Mouse (Mus musculus) embryonic facial prominence, embryonic 15.5 days (tissue): Measurements from ENCODE around the gene Mast4. TPM values are rescaled to one million over a fixed set of nuclear protein-coding genes. Genes with fewer than 3 reads are reported as not detected.

Source experiments
- ATAC-seq: fragments of 200-750 bp; cut with Nextera tagmentation; 2 replicates; pipeline ENCODE4 v1.8.0; 2017; ENCODE audit warnings: low read depth, moderate TSS enrichment; ENCODE audit not compliant: insufficient number of reproducible peaks, low FRiP score, low TSS enrichment
- H3K27ac ChIP-seq: fragments of 300-500 bp; sonication (generic); replicated peaks from 2 replicates; pipeline ENCODE4 v1.5.1; 2015; ENCODE audit warnings: mild to moderate bottlenecking, inconsistent platforms
- H3K27me3 ChIP-seq: fragments of 300-500 bp; sonication (generic); 2 replicates; pipeline ENCODE4 v1.6.1; 2015; ENCODE audit warnings: inconsistent platforms
- H3K36me3 ChIP-seq: fragments of 300-500 bp; sonication (generic); 2 replicates; pipeline ENCODE4 v1.6.1; 2015; ENCODE audit warnings: mild to moderate bottlenecking, inconsistent platforms
- H3K4me1 ChIP-seq: fragments of 300-500 bp; sonication (generic); 2 replicates; pipeline ENCODE4 v1.6.1; 2015; ENCODE audit warnings: inconsistent platforms
- H3K4me2 ChIP-seq: fragments of 300-500 bp; sonication (generic); replicated peaks from 2 replicates; pipeline ENCODE4 v1.6.1; 2015; ENCODE audit warnings: mild to moderate bottlenecking, inconsistent platforms
- H3K4me3 ChIP-seq: fragments of 300-500 bp; sonication (generic); replicated peaks from 2 replicates; pipeline ENCODE4 v1.5.1; 2015; ENCODE audit warnings: mild to moderate bottlenecking, inconsistent platforms
- H3K9ac ChIP-seq: fragments of 300-500 bp; sonication (generic); 2 replicates; pipeline ENCODE4 v1.6.1; 2015; ENCODE audit warnings: inconsistent platforms
- H3K9me3 ChIP-seq: fragments of 300-500 bp; sonication (generic); replicated peaks from 2 replicates; pipeline ENCODE4 v1.6.1; 2016; ENCODE audit warnings: inconsistent platforms
- WGBS: fragments of 180-500 bp; shearing (Covaris S2); methylation state at CpG from one replicate; pipeline ENCODE4 v1.1.7; 2015; 5-methylcytosine and 5-hydroxymethylcytosine counted together
- polyA plus RNA-seq: library from polyadenylated mRNA; unstranded; fragments of >200 nt; fragmentation: Nextera tagmentation; extraction: Ambion mirVana; gene quantifications from 2 replicates; pipeline ENCODE4 v1.2.1, GENCODE M21; 2015

The Mast4 gene
- polyA plus RNA-seq, 1 experiment from 2014 or later, result 30.2 TPM

GRCm38 (mm10) chr13:102865971-102866724 is 468.1 kb downstream of the Mast4 start:
- no peak overlapping the region for H3K9ac ChIP-seq
- H3K9me3 ChIP-seq, result peaks cover 3% of the 10 kb centered on the region; the same call in 1 of the 2 replicates
- no peaks in the 10 kb centered on the region for H3K36me3 ChIP-seq
- ATAC-seq, result no peak
- peak overlapping the region; percentile 63 for H3K27ac ChIP-seq
- no peak overlapping the region for H3K4me2 ChIP-seq
- peaks cover 14% of the 10 kb centered on the region for H3K4me1 ChIP-seq
- H3K27me3 ChIP-seq, result no peaks in the 10 kb centered on the region
- WGBS, result 45% methylated on average over 11 of the region's 11 CpGs
- no peak overlapping the region for H3K4me3 ChIP-seq

GRCm38 (mm10) chr13:102865494-102865893 is 468.8 kb downstream of the Mast4 start:
- ATAC-seq, result no peak
- Histone ChIP-seq H3K4me2 (no peak overlapping the region), H3K36me3 (no peaks in the 10 kb centered on the region), H3K9ac (no peak overlapping the region), H3K27me3 (no peaks in the 10 kb centered on the region), H3K4me1 (peaks cover 14% of the 10 kb centered on the region), H3K9me3 (peaks cover 3% of the 10 kb centered on the region; the same call in 1 of the 2 replicates), H3K4me3 (no peak overlapping the region), H3K27ac (peak overlapping the region; percentile 63)
- 48% methylated on average over 3 of the region's 3 CpGs for whole genome bisulfite sequencing

DNA sequence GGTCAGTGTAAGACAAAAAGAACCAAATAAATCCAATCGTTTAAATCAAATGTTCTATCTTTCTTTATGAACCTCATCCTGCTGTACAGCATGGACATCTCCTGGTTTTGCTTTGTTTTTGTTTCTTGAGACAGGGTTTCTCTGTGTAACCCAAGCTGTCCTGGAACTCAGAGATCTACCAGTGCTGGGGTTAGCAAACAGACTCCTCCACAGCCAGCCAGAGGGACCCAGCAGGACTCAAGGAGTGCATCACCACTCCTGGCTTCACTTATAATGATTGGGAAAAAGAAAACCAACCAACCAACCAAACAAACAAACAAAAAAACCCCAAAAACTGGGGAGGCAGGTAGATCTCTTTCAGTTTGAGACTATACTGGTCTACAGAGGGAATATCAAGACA is 469.5 kb downstream of the Mast4 start:
- 67% methylated on average over 1 of the region's 1 CpGs for WGBS
- no peak overlapping the region for H3K9ac ChIP-seq
- H3K27ac ChIP-seq, result no peak overlapping the region

GRCm38 (mm10) chr13:102864079-102864478 is 470.2 kb downstream of the Mast4 start:
- Histone ChIP-seq H3K4me1 (peaks cover 14% of the 10 kb centered on the region), H3K27me3 (no peaks in the 10 kb centered on the region), H3K4me3 (no peak overlapping the region), H3K4me2 (no peak overlapping the region), H3K9me3 (peaks cover 3% of the 10 kb centered on the region; the same call in 1 of the 2 replicates), H3K9ac (no peak overlapping the region), H3K36me3 (no peaks in the 10 kb centered on the region), H3K27ac (no peak overlapping the region)
- no peak for ATAC-seq
- 63% methylated on average over 2 of the region's 2 CpGs for WGBS

More for the DNA sequence above, 469.5 kb downstream of the Mast4 start:
- ATAC-seq, result no peak
- H3K4me2 ChIP-seq, result no peak overlapping the region
- no peaks in the 10 kb centered on the region for H3K27me3 ChIP-seq
- H3K4me3 ChIP-seq, result no peak overlapping the region
- peaks cover 3% of the 10 kb centered on the region; the same call in 1 of the 2 replicates for H3K9me3 ChIP-seq
- no peaks in the 10 kb centered on the region for H3K36me3 ChIP-seq
- H3K4me1 ChIP-seq, result peaks cover 14% of the 10 kb centered on the region

DNA sequence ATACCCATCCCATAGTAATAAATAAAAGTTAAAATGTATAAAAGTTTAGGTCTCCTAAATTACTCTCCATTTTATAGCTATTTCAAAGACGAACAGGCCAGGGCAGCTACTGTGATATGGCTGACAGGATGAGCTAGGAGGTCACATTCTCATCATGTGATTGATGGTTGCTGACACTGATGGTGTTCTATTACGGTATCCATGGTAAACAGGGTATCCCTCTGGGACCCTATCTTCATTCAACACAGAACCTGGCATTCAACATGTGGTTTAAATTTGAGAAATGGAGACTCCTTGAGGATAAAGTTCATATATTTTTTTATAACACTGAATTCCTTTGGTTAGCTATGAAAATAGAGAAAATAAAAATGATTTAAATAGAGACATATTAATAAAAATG is 471.3 kb downstream of the Mast4 start:
- no peaks in the 10 kb centered on the region for H3K9me3 ChIP-seq
- no peaks in the 10 kb centered on the region for H3K27me3 ChIP-seq
- H3K36me3 ChIP-seq, result no peaks in the 10 kb centered on the region
- no peak overlapping the region for H3K27ac ChIP-seq
- H3K9ac ChIP-seq, result no peak overlapping the region
- no peak overlapping the region for H3K4me2 ChIP-seq
- 24% methylated on average over 2 of the region's 2 CpGs for WGBS
- ATAC-seq, result no peak
- H3K4me1 ChIP-seq, result peaks cover 14% of the 10 kb centered on the region
- H3K4me3 ChIP-seq, result no peak overlapping the region

DNA sequence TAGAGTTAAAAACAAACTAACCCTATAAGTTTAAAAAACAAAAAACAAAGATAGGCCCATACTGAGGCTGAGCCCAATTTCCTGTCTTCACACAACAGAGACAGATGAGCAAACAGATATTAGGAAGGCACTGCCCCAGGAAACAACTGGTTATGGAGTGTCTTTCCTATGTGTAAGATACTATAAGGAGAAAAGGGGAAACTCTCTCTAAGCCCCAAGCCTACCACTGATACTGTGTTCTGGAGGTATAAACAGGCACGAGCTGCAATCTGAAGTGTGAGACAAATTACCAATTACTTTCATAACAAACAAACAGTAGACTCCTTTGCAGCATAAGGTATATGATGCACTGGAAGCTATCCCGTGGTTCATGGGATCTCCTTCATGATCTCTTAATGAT is 471.9 kb downstream of the Mast4 start:
- Histone ChIP-seq H3K27ac (no peak overlapping the region), H3K27me3 (no peaks in the 10 kb centered on the region), H3K4me1 (peaks cover 16% of the 10 kb centered on the region), H3K36me3 (no peaks in the 10 kb centered on the region), H3K9me3 (no peaks in the 10 kb centered on the region), H3K9ac (no peak overlapping the region), H3K4me2 (no peak overlapping the region), H3K4me3 (no peak overlapping the region)
- 66% methylated on average over 2 of the region's 2 CpGs for WGBS
- no peak for ATAC-seq

- H3K27ac ChIP-seq, result no peak overlapping the region
- no peak; the same call in 1 of the 2 replicates for ATAC-seq
- H3K4me3 ChIP-seq, result no peak overlapping the region
- H3K27me3 ChIP-seq, result no peaks in the 10 kb centered on the region
- no peaks in the 10 kb centered on the region for H3K9me3 ChIP-seq
- peaks cover 9% of the 10 kb centered on the region for H3K4me1 ChIP-seq
- 95% methylated on average over 7 of the region's 7 CpGs for WGBS
- no peaks in the 10 kb centered on the region for H3K36me3 ChIP-seq
- no peak overlapping the region for H3K9ac ChIP-seq
- H3K4me2 ChIP-seq, result no peak overlapping the region
These were observed 473.6 kb downstream of the Mast4 start for GRCm38 (mm10) chr13:102860733-102861132.

DNA sequence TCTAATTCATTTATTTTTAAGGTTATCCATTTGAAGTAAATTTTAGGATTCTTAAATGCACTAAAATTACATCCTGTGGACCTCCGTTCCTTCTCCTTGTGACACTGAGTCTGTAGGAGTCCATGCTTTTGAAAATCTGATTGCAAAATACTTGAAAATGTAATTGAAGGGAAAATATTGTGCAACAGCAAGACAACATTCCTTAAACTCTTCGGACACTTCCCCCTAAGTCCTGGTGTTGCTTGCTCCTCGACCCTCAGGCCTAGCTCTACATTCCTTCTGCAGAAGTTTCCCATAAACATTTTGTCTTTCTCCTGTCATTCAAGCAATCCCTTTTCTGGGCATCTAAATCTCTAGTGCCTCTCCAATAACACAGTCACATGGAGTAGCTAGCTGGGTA is 474.2 kb downstream of the Mast4 start:
- Histone ChIP-seq H3K4me3 (no peak overlapping the region), H3K9me3 (no peaks in the 10 kb centered on the region), H3K9ac (no peak overlapping the region), H3K36me3 (no peaks in the 10 kb centered on the region), H3K27ac (no peak overlapping the region), H3K4me1 (0 out of 2 replicates have a peak, but pooled peaks cover 6% of the 10 kb centered on the region), H3K4me2 (no peak overlapping the region), H3K27me3 (no peaks in the 10 kb centered on the region)
- WGBS, result 48% methylated on average over 3 of the region's 3 CpGs
- no peak for ATAC-seq

- Histone ChIP-seq H3K27me3 (no peaks in the 10 kb centered on the region), H3K36me3 (no peaks in the 10 kb centered on the region; the same call in 1 of the 2 replicates), H3K4me2 (no peak overlapping the region), H3K27ac (no peak overlapping the region), H3K9ac (no peak overlapping the region), H3K4me1 (0 out of 2 replicates have a peak, but pooled peaks cover 6% of the 10 kb centered on the region), H3K9me3 (no peaks in the 10 kb centered on the region), H3K4me3 (no peak overlapping the region)
- no peak for ATAC-seq
- 77% methylated on average over 3 of the region's 3 CpGs for WGBS
These were observed 476.8 kb downstream of the Mast4 start for GRCm38 (mm10) chr13:102857539-102857838.

DNA sequence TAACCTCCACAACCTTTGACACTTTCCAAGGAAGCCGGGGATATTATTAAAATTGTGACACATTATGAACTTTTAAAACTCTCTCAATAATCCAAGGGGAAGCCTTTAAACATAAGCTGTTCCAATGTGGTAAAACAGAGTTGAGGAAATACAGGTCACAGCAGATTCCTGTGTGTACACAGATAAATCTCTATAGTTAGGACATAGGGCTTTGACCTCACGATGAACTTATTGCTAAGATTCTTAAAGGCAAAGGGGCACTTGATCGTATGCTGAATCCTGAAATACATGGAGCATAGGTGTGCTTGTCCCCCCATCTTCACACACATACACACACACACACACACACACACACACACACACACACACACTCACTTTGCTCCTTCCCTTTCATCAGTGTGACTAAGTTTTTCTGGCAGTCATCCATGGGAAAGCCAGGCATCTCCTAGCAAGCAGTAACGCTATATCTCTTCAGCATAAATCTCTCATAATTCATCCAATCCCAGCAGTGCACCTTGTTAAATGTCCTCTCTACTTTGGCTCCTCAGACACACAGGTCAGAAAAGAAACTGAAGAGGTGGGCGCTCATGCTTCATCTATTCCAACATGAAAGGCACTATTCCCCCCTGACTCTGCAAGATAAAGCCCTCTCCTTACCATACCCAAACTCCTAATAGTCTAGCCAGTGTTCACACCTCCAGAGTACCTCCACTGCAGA is 477.3 kb downstream of the Mast4 start:
- H3K4me2 ChIP-seq, result no peak overlapping the region
- H3K4me3 ChIP-seq, result no peak overlapping the region

DNA sequence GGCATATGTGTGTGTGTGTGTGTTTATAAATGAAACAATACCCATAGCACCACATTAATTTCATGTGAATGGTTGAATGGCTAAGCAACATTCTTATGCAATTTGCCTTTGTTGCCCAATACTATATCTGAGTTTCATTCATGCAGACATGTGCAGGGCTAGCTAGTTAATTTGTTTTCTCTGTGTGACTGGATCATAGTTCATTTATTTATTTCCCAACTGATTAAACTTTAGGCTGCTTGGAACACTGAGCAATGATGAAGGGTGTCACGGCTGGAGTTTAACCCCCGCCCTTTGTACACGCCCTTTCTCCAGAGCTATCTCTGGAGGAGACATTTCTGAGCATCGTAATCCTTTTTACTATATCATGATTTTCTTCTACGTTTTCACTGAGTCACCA is 481.4 kb downstream of the Mast4 start:
- no peaks in the 10 kb centered on the region for H3K27me3 ChIP-seq
- H3K4me3 ChIP-seq, result no peak overlapping the region
- ATAC-seq, result no peak
- no peak overlapping the region for H3K27ac ChIP-seq
- WGBS, result 80% methylated on average over 5 of the region's 5 CpGs
- 0 out of 2 replicates have a peak, but pooled peaks cover 6% of the 10 kb centered on the region for H3K4me1 ChIP-seq
- H3K9me3 ChIP-seq, result no peaks in the 10 kb centered on the region
- H3K9ac ChIP-seq, result no peak overlapping the region
- no peak overlapping the region for H3K4me2 ChIP-seq
- no peaks in the 10 kb centered on the region; the same call in 1 of the 2 replicates for H3K36me3 ChIP-seq

More for the DNA sequence above, 477.3 kb downstream of the Mast4 start:
- no peak overlapping the region for H3K9ac ChIP-seq
- H3K27me3 ChIP-seq, result no peaks in the 10 kb centered on the region
- 0 out of 2 replicates have a peak, but pooled peaks cover 6% of the 10 kb centered on the region for H3K4me1 ChIP-seq
- ATAC-seq, result no peak
- WGBS, result 87% methylated on average over 5 of the region's 5 CpGs
- no peaks in the 10 kb centered on the region for H3K9me3 ChIP-seq
- no peak overlapping the region for H3K27ac ChIP-seq
- H3K36me3 ChIP-seq, result no peaks in the 10 kb centered on the region; the same call in 1 of the 2 replicates
